Mouse (Mus musculus): Measurements from ENCODE around the gene Cmtr2.

- TF ChIP-seq POLR2A (IDR thresholded peaks at IDR 0.05; ENCODE audit: insufficient read depth, low read depth, low read length) (no peak), CTCF (IDR thresholded peaks at IDR 0.05) (no peak), EP300 (IDR thresholded peaks at IDR 0.05; ENCODE audit: insufficient read depth, low read depth, low read length) (no peak)
These were observed at the start of gene Cmtr2 for GRCm38 (mm10) chr8:110215365-110215764.
